Mouse (Mus musculus) lung, adult 2 months (tissue): Measurements from ENCODE around the gene Furin. TPM values are rescaled to one million over a fixed set of nuclear protein-coding genes. Genes with fewer than 3 reads are reported as not detected.
A peak's percentile ranks its signal among the peaks of the same experiment; 100 is the strongest.

ENCODE experiments used
- DNase-seq: peaks from one replicate; pipeline ENCODE4 v3.0.0; 2022
- H3K4me1 ChIP-seq: fragments of 200-500 bp; 2 replicates; pipeline ENCODE4 v1.6.1; 2011; ENCODE audit warnings: low read length; ENCODE audit not compliant: control insufficient read depth, insufficient read depth
- H3K4me3 ChIP-seq: fragments of 200-500 bp; replicated peaks from 2 replicates; pipeline ENCODE3; 2011; ENCODE audit warnings: low read depth, mild to moderate bottlenecking, control low read depth, low read length; ENCODE audit errors: extremely low read depth
- CTCF ChIP-seq: fragments of 200-500 bp; IDR thresholded peaks from 2 replicates; pipeline ENCODE4 v1.5.1; 2011; ENCODE audit warnings: mild to moderate bottlenecking, low read length, control low read depth; ENCODE audit not compliant: insufficient read depth
- POLR2A ChIP-seq: fragments of 200-500 bp; IDR thresholded peaks from 2 replicates; pipeline ENCODE4 v1.6.1; 2011; ENCODE audit warnings: low read depth, mild to moderate bottlenecking, control low read depth, low read length, borderline replicate concordance; ENCODE audit errors: extremely low read depth
- WGBS: fragments of 180-500 bp; shearing (Covaris S2); methylation state at CpG from one replicate; pipeline ENCODE4 v1.1.7; 2018; 5-methylcytosine and 5-hydroxymethylcytosine counted together
- polyA plus RNA-seq: library from polyadenylated mRNA; depleted of rRNA; stranded (reverse); fragments of >200 nt; gene quantifications from 2 replicates; pipeline ENCODE4 v1.2.3, GENCODE M21; 2012

The Furin gene
- polyA plus RNA-seq, 1 experiment, result 106 TPM

DNA sequence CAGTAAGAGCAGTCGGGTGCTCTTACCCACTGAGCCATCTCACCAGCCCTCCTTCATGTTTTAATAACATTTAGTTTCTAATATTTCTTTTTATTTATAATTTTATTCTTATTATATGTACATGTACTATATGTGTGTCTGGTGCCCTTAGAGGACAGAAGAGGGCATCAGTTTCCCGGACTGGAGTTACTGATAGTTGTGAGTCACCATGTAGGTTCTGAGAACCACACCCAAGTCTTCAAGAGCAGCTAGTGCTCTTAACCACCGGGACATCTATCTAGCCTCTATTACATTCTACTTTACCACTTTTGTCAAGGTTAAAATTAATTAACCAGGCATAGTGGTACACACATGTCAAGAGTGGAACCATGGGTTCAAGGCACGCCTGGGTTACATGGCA is 10.6 kb downstream of the Furin start:
- Histone ChIP-seq H3K4me1 (peaks cover 6% of the 10 kb centered on the region; the same call in 1 of the 2 replicates), H3K4me3 (no peak overlapping the region)
- TF ChIP-seq CTCF (no peak), POLR2A (no peak)
- DNase-seq, result no peak
- WGBS, result 80% methylated on average over 4 of the region's 4 CpGs

DNA sequence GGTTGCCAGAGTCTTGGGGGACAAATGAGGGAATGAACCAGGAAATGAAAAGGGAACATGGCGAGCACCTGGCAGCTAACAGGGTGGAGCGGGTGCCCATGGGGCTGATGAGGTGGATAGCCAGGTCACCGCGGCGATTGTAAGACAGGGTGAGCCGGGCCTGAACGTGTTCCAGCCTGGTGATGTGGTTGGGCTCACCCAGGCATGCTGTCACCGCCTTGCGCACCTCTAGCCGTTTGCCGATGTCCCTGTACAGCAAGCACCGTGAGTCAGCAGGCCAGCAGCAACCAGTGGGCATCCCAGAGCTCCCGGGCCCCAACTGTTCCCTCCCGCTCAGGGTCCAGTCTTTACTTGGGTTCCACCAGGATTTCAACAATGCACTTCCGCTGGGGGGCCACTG is 13.1 kb downstream of the Furin start:
- DNase-seq, result no peak
- Histone ChIP-seq H3K4me3 (no peak overlapping the region), H3K4me1 (no peaks in the 10 kb centered on the region)
- TF ChIP-seq CTCF, result no peak
- no peak for TF ChIP-seq POLR2A
- 92% methylated on average over 15 of the region's 15 CpGs for WGBS

DNA sequence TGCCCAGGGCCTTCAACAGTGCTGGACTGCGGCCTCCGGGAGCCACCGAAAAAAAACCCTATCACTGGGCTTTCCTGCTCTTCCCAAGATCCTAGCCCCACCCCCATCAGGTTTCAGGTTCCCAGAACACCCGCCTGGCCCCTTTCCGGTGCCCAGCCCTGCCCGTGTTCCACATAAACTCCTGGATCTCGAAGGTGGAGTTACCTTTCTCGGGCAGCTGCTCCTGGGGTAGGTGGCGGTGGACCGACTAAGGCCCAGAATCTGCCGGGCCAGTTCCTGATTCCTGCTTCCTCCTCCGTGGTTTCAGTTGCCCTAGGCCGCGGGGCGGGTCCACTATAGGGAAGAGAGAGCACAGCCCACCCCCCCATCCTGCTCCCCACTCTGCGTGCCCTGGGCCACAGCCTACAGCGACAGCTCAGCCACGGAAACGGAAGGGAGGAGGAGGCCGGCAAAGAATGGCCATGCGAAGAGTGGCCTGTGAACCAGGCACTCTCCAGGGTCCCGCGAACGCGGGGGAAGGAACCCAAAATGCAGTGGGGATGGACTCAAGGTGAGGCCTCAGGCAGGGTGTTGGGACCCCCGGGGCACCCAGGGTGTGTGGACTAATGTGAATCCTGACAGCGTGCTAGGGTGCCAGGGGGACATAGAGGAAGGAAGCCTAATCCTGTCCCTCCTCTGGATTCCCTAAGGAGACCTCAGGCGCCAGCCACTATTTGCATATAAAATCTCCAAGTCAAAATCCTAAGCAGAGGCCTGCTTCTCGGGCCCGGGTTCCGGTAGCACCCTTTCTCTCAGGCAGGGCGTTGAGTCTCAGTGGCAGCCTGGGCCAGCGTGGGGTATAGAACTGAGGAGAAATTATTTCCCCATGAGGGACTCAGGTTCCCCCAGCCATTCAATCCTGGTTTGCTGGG is 17.3 kb downstream of the Furin start, which contains the start of gene Fes:
Fes (minus strand) TSS at position 314 of the 911 bp plus-strand sequence.
- TF ChIP-seq CTCF, result no peak
- peak; percentile 56; the same call in 1 of the 2 replicates for TF ChIP-seq POLR2A
- Histone ChIP-seq H3K4me3 (peak within 1 kb of the TSS; percentile 72), H3K4me1 (no peaks in the 10 kb centered on the region; the same call in 1 of the 2 replicates)
- 14% methylated on average over 33 of the region's 33 CpGs for WGBS
- DNase-seq, result peak; percentile 67

DNA sequence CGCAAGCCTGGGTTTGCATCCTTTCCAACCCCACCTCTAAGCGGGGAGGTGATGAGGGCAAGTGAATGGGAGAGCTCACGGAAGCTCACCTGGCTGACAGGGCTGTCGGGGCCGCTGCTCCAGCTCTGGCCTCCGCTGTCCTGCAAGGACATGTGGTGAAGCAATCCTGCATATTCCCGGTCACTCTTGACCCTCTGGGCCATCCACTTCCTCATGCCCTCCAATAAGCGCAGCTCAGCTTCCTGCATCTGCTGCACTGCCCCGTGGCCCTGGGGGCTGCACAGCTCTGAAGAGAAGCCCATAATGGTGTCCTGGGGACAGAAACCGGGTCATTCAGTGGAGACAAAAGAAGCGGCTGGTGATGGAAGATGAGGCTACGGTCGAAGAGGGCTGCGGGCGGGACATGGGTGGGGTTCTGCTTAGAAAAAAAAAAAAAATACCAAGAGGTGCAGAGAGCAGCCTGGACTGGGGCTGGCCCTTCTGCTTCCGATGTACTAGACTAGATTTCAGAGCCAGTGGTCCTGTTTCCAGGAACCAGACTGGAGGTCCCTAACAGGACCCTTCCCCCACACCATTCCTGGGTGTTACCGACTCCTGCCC is 18.1 kb downstream of the Furin start:
- Histone ChIP-seq H3K4me3 (peak overlapping the region; percentile 72), H3K4me1 (no peaks in the 10 kb centered on the region; the same call in 1 of the 2 replicates)
- TF ChIP-seq CTCF (no peak), POLR2A (peak; percentile 20; the same call in 1 of the 2 replicates)
- no peak for DNase-seq
- WGBS, result 16% methylated on average over 17 of the region's 17 CpGs

DNA sequence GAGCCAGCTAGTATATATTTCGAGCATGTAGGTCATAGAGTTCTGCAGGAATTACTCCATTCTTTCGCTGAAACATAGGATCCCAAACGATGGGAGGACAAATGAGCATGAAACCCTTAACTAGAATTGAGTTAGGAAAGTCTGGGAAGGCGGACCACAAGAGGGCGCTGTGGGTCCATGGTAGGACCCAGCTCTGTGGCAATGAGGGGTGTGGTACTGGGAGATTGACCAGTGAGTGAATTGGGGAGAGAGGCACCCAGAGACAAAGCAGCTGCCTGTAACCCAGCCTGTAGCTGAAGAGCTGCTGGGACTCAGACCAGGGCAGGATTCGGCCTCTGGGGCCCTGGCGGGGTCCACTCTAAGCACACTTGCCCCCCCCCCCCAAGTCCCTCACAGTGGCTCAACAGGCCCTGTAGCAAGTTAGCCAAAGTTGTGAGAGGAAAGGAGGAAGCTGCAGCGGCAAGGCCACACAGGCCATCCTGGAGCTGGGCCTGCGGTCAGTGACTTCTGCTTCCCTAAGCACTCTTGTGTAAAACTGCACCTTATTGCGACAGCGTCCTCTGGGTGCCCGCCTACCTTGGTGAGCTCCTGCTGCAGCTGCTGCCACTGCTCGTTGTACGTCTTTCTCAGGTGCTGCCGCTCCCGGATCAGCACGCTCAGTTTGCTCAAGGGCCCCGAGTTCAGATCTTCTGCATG is 18.9 kb downstream of the Furin start:
- DNase-seq, result peak; percentile 93
- peak overlapping the region; percentile 72 for H3K4me3 ChIP-seq
- WGBS, result 14% methylated on average over 18 of the region's 18 CpGs
- H3K4me1 ChIP-seq, result no peaks in the 10 kb centered on the region; the same call in 1 of the 2 replicates
- TF ChIP-seq POLR2A (peak; percentile 42; the same call in 1 of the 2 replicates), CTCF (peak; percentile 96)

DNA sequence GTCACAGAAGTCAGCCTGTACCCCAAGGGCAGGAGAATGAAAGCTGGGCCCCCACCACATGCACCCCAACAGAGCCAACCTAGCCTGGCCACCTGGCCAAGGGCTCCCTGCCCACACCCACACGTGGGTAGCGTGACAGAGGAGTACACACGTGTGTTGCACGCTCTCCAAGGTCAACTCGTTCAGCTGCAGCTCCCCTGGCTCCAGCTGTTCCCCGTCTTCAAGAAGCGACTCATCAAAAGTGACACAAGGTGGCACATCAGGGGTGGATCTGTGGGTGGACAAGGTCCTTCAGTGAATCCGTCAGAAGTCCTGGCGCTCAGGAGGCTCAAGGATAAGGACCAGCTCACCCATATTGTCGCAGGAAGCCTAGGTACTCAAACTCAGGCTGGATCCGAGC is 22.3 kb downstream of the Furin start:
- WGBS, result 82% methylated on average over 11 of the region's 11 CpGs
- H3K4me3 ChIP-seq, result no peak overlapping the region
- H3K4me1 ChIP-seq, result peaks cover under 1% of the 10 kb centered on the region; the same call in 1 of the 2 replicates
- DNase-seq, result no peak
- no peak for TF ChIP-seq POLR2A
- no peak for TF ChIP-seq CTCF

DNA sequence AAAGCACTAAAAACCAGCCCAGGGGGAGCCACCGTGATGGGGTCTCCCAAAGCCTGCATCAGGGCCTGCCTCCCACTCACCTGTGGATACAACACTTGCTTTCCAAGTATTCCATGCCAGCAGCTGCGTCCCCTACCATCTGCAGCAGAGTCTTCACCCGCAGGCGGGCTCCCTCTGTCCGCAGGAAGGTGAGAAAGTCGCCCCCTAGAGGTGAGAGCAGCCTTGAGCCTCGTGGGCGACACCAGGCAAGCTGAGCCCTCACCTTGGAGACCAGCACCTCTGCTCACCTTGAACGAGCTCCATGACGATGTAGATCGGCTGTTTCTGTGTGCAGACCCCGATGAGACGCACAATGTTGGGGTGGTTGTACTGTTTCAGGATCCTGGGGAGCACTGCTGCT is 25.7 kb downstream of the Furin start:
- 60% methylated on average over 13 of the region's 13 CpGs for WGBS
- peak; percentile 40; the same call in 1 of the 2 replicates for TF ChIP-seq CTCF
- no peak for TF ChIP-seq POLR2A
- no peak for DNase-seq
- no peak overlapping the region for H3K4me3 ChIP-seq
- H3K4me1 ChIP-seq, result peaks cover 5% of the 10 kb centered on the region; the same call in 1 of the 2 replicates

DNA sequence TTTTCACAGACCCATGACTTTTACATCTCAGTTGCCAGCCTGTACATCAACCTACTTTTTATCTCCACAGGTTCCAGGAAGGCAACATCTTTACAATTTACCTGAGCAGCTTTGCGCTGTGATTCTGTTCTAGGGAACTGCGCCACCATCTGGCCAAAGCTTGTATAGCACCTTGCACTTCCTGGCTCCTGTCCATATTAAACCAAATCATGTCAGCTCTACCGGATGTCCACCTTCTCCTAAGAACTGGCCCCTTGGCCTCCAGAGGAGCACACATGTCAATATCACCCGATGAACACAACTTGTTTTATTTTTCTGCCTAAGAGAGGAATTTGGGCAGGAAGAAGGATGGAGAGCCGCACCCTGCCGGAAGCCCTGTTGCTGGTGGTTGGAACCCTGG is 27.8 kb downstream of the Furin start:
- DNase-seq, result peak; percentile 71
- H3K4me3 ChIP-seq, result no peak overlapping the region
- peaks cover 5% of the 10 kb centered on the region; the same call in 1 of the 2 replicates for H3K4me1 ChIP-seq
- TF ChIP-seq CTCF (peak; percentile 87), POLR2A (no peak)
- 21% methylated on average over 6 of the region's 6 CpGs for WGBS

DNA sequence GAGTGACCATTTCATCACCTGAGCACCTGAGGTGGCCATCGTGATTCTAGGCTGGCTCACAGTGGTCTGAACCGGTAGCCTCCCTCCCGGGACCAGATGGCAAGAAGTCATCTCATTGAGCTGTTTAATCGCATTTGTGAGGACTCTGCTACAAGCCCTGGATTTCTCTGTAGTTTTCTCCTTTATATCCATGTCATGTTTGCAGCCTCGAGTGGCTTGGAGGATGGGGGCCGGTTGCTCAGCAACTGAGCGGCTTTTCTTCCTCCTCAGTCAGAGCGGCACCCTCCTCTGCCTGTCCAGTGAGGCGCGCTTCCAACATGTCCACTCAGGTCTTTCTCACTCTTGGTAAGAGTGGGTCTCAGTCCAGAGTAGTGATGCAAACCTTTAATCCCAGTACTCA is 29.0 kb downstream of the Furin start:
- Histone ChIP-seq H3K4me1 (peaks cover 5% of the 10 kb centered on the region; the same call in 1 of the 2 replicates), H3K4me3 (no peak overlapping the region)
- no peak for TF ChIP-seq POLR2A
- no peak for TF ChIP-seq CTCF
- no peak for DNase-seq
- 75% methylated on average over 10 of the region's 10 CpGs for WGBS
